Mouse (Mus musculus) activated CD4-positive, CD25-positive, alpha-beta regulatory T cell, adult 4 months (primary cell): ENCODE measurements at regions not wholly inside any gene's neighbourhood (a gene's known extent, or its start where the extent isn't known, plus 50 kb on each side); places are given as distances from the start of the nearest gene placed in this dataset.

Experiments used
- ATAC-seq: one replicate; pipeline ENCODE4 v1.8.0; 2017

DNA sequence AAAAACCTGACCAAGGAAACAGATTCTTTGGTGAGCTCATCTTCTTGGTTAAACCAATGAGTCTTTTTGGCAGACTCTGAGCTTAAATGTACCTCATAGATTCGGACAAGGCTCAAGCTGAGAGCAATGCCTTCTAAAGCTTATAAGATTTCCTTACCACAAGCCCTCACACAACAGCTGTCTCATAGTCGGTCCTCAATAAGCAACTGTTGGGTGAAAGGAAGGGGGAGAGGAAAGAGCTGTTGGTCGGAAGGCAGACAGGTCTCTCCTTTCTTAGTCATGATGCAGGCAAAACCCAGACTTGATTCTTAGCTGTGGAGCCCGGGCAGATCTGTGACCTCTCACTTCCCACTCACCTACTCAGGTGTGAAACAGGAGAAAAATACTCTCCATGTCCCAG lies 50.8 kb upstream of the 1700016C15Rik start:
- no peak for ATAC-seq
